Mouse (Mus musculus): ENCODE results near the gene Nab2. TPM values are rescaled to one million over a fixed set of nuclear protein-coding genes. Genes with fewer than 3 reads are reported as not detected.

Gene Nab2
- 70.9 and 87.8 TPM in 2 replicates for polyA plus RNA-seq (2012; rRNA removed)

DNA sequence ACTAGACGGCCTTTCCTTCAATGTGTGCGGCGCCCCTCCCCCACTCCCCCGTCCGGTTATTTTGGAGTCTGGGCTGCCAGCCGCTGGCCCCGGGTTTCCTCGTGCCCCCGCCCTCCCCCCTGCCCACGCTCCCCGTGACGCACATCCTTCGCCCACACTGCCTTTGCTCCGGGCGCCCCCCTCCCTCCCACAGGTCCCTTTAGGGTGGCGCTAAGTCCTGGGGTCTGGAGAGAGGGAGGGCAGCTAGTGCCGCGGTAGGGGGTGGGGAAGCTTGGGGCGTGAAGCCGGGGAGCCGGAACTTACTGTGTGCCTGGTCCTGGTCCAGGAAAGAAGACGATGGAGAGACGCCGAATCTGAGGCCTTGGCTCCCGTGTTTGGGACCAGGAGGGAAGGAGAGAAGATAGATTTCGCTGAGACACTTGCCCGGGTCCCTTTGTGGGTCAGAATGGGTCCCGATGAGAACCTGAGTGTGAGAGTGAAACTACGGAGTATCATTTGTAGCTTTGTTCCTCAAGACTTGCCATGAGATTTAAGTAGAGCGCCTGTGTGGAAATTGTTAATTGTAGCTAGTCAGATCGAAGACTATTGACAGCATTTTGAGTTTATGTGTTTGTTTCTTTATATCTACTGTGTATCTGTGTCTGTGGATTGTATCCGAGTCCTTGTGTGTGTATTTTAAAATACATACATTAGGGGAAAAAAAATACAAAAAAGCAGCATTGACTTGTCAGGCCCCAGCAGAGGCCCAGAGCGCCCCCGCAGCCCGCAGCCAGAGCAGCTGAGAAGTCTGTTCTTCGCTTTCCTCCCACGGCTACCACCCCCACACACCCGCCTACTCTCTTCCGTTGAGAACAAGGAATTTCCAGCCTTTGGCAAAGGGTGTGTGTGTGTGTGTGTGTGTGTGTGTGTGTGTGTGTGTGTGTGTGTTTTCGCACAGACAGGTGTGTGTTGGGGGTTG lies at the start of gene Nab2:
TSS of gene Nab2 (minus strand) at position 476 of the 958 bp plus-strand sequence.

DNA sequence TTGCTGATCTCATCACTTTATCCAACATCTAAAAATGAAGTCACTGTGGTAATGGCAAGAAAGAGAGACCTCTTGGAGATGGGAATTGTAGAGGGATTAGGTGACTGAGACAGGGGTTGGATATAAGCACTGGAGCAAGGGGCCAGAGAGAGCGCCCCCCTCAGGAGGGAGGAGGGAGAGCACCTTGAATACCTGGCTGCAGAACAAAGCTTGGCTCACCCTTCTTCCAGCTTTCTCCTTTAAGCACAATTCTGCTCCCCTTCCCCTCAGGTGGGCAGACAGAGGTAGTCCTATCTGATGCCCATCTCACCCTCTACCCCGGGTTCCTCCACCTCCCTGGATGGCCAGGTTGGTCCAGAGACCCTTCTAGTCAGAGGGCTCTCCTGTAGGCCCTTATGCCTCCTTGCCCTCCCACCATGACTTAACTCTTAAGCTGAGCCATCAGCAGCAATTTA lies 36.4 kb upstream of the Nab2 start, which contains the start of gene Myo1a:
TSS of gene Myo1a (plus strand) at position 405 of the 455 bp plus-strand sequence.

DNA sequence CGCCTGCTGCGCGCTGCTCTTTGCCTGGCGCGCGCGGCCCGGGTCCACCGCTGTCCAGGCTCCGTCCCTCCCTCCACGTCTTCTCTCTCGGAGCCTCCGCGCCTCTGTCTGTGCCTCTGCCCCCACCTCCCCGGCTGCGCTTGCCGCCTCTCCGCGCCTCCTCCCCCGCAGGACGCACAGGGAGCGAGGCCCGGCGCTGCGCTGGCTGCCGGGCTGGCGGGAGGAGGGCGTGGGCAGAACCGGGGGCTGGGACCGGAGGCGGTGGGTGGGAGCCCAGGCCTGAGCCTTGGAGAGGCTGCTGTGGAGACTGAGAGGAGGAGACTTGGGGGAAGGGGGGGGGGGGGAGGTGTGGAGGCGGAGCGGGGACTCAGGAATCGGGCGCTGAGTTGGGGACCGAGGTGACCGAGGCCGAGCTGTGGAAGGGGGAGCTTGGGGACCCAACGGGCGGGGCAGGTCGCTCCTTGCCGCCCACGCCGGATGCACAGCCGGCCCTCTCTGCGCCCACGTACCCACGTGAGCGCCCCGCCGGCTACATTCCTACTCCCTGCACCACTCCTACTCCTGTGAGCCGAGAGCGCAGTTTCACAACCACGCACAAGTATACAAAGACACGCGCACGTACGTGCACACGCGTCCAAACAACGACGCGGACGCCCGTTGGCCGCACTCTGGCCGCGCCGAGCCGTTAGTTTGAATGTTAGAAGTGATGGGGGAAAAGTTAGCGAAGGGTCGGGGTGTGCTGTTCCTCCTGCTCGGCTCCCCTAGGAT lies 1.7 kb downstream of the Nab2 start, which contains the start of gene Nemp1:
TSS of gene Nemp1 (plus strand) at position 401 of the 768 bp plus-strand sequence.

DNA sequence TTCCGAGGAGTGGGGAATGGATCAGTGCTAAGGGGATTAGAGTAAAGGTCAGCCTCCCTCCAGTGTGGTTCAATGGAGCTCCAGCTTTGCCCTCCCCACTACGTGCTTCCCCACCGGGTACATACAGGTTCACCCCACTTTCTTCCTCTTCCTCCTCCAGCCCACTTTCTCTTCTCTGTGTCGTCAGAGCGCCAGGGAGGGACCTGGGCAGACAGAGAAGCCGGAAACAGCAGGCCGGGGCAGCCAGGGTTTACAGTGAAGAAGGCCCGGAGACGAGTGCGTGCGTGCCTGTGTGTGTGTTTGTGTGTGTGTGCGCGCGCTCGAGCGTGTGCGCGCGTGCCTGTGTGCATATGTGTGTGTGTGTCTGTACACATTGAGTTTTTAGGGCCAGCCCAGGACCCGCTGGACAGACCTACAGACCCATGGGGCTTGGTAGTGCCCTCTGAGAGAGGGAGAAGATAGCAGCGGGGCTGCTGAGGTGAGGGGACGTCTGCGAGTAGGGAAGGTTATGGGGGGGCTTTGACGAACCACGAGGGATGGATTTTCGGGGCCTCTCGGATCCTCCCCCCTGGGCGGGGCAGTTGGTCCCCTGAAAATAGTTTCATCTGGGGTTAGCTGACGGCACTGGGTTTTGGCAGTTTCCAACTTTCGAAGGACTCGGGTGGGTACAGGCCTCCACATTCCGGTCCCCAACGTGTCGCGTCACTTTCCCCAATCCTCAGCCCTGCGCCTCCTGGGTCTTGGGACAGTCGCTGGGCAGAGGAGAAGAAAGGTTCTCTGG lies 25.4 kb downstream of the Nab2 start, which contains the start of gene Stat6:
TSS of gene Stat6 (plus strand) at position 215 of the 781 bp plus-strand sequence.

DNA sequence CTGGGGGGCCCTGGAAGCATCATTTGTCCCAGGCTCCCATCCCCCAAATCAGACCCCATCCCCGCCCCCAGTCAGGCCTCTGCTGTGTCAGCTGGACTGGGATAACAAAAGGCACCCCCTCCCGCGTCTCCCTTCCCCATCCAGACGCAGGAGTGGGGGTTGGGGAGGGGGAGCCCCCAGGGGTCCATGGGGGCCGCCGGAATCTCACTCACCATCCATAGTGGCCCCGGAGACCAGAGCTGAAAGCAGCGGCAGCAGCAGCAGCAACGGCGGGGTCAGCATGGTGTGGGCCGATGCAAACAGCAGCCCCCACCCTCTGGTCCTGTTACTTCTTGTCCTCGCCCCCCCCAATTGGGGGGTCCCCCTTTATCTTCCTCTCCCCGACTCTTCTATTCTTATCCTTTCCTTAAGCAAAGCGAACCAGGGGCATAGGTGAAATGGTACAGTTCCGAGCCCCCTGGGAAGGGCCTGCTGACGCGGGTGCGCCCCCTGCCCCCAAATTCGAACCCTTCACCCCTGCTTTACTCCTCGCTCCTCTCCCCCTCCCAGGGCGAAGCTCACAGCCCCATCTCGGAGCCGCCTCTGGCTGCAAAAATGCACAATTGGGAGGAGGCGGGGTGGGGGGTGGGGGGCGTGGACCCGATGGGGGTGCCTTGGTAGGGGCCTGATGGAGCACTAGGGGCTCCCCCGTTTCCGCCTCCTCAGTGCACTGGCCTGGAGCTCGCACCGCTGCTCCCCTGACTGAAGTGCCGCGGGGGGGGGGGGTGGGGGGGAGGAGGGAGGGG lies 47.8 kb downstream of the Nab2 start, which contains the start of gene Lrp1:
TSS of gene Lrp1 (minus strand) at position 743 of the 785 bp plus-strand sequence.

Other genes with a start within 250 kb of the Nab2 start
- 2.7 and 3.1 TPM in 2 replicates for gene Stac3, start 166.9 kb downstream of the Nab2 start, polyA plus RNA-seq (2012; rRNA removed)
- gene Ndufa4l2, start 153.6 kb downstream of the Nab2 start, polyA plus RNA-seq (2012; rRNA removed) = 23.2 and 29.9 TPM in 2 replicates
- gene Shmt2, start 146.1 kb downstream of the Nab2 start, polyA plus RNA-seq (2012; rRNA removed) = 133 and 139 TPM in 2 replicates
- 0.11 and 0.40 TPM in 2 replicates for gene Nxph4, start 134.0 kb downstream of the Nab2 start, polyA plus RNA-seq (2012; rRNA removed)
- 289 and 317 TPM in 2 replicates for gene Lrp1, start 47.4 kb downstream of the Nab2 start, polyA plus RNA-seq (2012; rRNA removed)
- 75.6 and 87.4 TPM in 2 replicates for gene Stat6, start 25.6 kb downstream of the Nab2 start, polyA plus RNA-seq (2012; rRNA removed)
- 3.8 and 4.5 TPM in 2 replicates for gene Nemp1, start 1.7 kb downstream of the Nab2 start, polyA plus RNA-seq (2012; rRNA removed)
- 1.5 and 1.8 TPM in 2 replicates for gene Myo1a, start 36.6 kb upstream of the Nab2 start, polyA plus RNA-seq (2012; rRNA removed)
- 1.1 TPM in 1 of 2 replicates, not detected in the other for gene Tac2, start 55.9 kb upstream of the Nab2 start, polyA plus RNA-seq (2012; rRNA removed)
- 10.2 and 12.5 TPM in 2 replicates for gene Zbtb39, start 71.0 kb upstream of the Nab2 start, polyA plus RNA-seq (2012; rRNA removed)
- gene Gpr182, start 83.2 kb upstream of the Nab2 start, polyA plus RNA-seq (2012; rRNA removed) = 6.9 and 7.2 TPM in 2 replicates
- gene Rdh1, start 91.2 kb upstream of the Nab2 start, polyA plus RNA-seq (2012; rRNA removed) = 0.27 and 0.28 TPM in 2 replicates
- gene Rdh16f1, start 91.2 kb upstream of the Nab2 start, polyA plus RNA-seq (2012; rRNA removed) = 0.84 and 1.1 TPM in 2 replicates
- gene Rdh9, start 107.8 kb upstream of the Nab2 start, polyA plus RNA-seq (2012; rRNA removed) = 0.48 TPM in 1 of 2 replicates, not detected in the other
- gene Rdh16, start 132.6 kb upstream of the Nab2 start, polyA plus RNA-seq (2012; rRNA removed) = 0.12 and 0.18 TPM in 2 replicates
- not detected in 2 replicates for gene Rdh19, start 181.4 kb upstream of the Nab2 start, polyA plus RNA-seq (2012; rRNA removed)
- gene Rdh16f2, start 197.9 kb upstream of the Nab2 start, polyA plus RNA-seq (2012; rRNA removed) = 0.24 TPM in 1 of 2 replicates, not detected in the other
- gene Rdh7, start 220.2 kb upstream of the Nab2 start, polyA plus RNA-seq (2012; rRNA removed) = 0.29 and 1.0 TPM in 2 replicates
- gene Sdr9c7, start 229.9 kb upstream of the Nab2 start, polyA plus RNA-seq (2012; rRNA removed) = 0.19 and 0.69 TPM in 2 replicates

Measured in ovary, adult 2 months (tissue).